Mouse (Mus musculus) hindbrain, embryonic 14.5 days (tissue): ENCODE results near the gene Kifc1. TPM values are rescaled to one million over a fixed set of nuclear protein-coding genes. Genes with fewer than 3 reads are reported as not detected.

ENCODE experiments used
- ATAC-seq: fragments of 200-750 bp; cut with Nextera tagmentation; 2 replicates; pipeline ENCODE4 v1.8.0; 2017; ENCODE audit warnings: moderate number of reproducible peaks, mild to moderate bottlenecking, moderate TSS enrichment, moderate library complexity; ENCODE audit not compliant: low FRiP score
- DNase-seq: peaks from one replicate; pipeline ENCODE4 v3.0.0-alpha.2; 2015; ENCODE audit warnings: low spot score
- H3K27ac ChIP-seq: fragments of 300-500 bp; sonication (generic); 2 replicates; pipeline ENCODE4 v1.5.1; 2014; ENCODE audit warnings: mild to moderate bottlenecking, moderate library complexity
- H3K27me3 ChIP-seq: fragments of 300-500 bp; sonication (generic); 2 replicates; pipeline ENCODE4 v1.6.1; 2014; ENCODE audit warnings: mild to moderate bottlenecking, low read length, mixed read lengths; ENCODE audit not compliant: control insufficient read depth, insufficient read depth
- H3K36me3 ChIP-seq: fragments of 300-500 bp; sonication (generic); replicated peaks from 2 replicates; pipeline ENCODE4 v1.6.1; 2014; ENCODE audit not compliant: control insufficient read depth, insufficient read depth
- H3K4me1 ChIP-seq: fragments of 300-500 bp; sonication (generic); replicated peaks from 2 replicates; pipeline ENCODE4 v1.6.1; 2014; ENCODE audit warnings: antibody characterized with exemption, low read length, mixed read lengths; ENCODE audit not compliant: control insufficient read depth, insufficient read depth
- H3K4me2 ChIP-seq: fragments of 300-500 bp; sonication (generic); replicated peaks from 2 replicates; pipeline ENCODE4 v1.6.1; 2014; ENCODE audit warnings: mild to moderate bottlenecking, moderate library complexity
- H3K4me3 ChIP-seq: fragments of 300-500 bp; sonication (generic); replicated peaks from 2 replicates; pipeline ENCODE4 v1.5.1; 2014; ENCODE audit warnings: mild to moderate bottlenecking, low read length
- H3K9ac ChIP-seq: fragments of 300-500 bp; sonication (generic); 2 replicates; pipeline ENCODE4 v1.6.1; 2014
- H3K9me3 ChIP-seq: fragments of 300-500 bp; sonication (generic); 2 replicates; pipeline ENCODE4 v1.6.1; 2016; ENCODE audit warnings: low read length; ENCODE audit not compliant: control insufficient read depth
- WGBS: fragments of 180-500 bp; shearing (Covaris S2); extraction: QIAGEN DNeasy Blood & Tissue Kit; methylation state at CpG from one replicate; pipeline ENCODE4 v1.1.7; 2014; 5-methylcytosine and 5-hydroxymethylcytosine counted together
- polyA plus RNA-seq: library from polyadenylated mRNA; unstranded; fragments of >200 nt; fragmentation: Nextera tagmentation; extraction: Ambion mirVana; gene quantifications from 2 replicates; pipeline ENCODE4 v1.2.1, GENCODE M21; 2014

The Kifc1 gene
- 1.7 and 1.8 TPM in 2 replicates for polyA plus RNA-seq

GRCm38 (mm10) chr17:33890533-33891059 lies at the start of gene Kifc1:
TSS of gene Kifc1 (minus strand) at chr17:33890661.
- WGBS: 0% methylated on average over 44 of the region's 49 CpGs
- Histone ChIP-seq H3K4me2 (peak within 1 kb of the TSS; percentile 70), H3K9me3 (no peaks in the 10 kb centered on the region), H3K4me1 (0 out of 2 replicates have a peak, but pooled peaks cover 4% of the 10 kb centered on the region), H3K4me3 (peak within 1 kb of the TSS; percentile 56), H3K9ac (peak within 1 kb of the TSS; percentile 52), H3K27ac (no peak within 1 kb of the TSS), H3K27me3 (no peaks in the 10 kb centered on the region), H3K36me3 (no peaks in the 10 kb centered on the region)
- DNase-seq: peak; percentile 100
- ATAC-seq: peak; percentile 99

GRCm38 (mm10) chr17:33938783-33939182 lies 48.3 kb upstream of the Kifc1 start:
- Histone ChIP-seq H3K27me3 (no peaks in the 10 kb centered on the region), H3K4me2 (0 out of 2 replicates have a peak overlapping the region, but pooled peaks have one; percentile 84), H3K27ac (no peak overlapping the region), H3K36me3 (peaks cover 50% of the 10 kb centered on the region), H3K4me1 (peaks cover 16% of the 10 kb centered on the region), H3K9ac (no peak overlapping the region), H3K9me3 (no peaks in the 10 kb centered on the region), H3K4me3 (no peak overlapping the region)
- ATAC-seq (no peak), DNase-seq (no peak)
- 83% methylated on average over 11 of the region's 11 CpGs for WGBS

DNA sequence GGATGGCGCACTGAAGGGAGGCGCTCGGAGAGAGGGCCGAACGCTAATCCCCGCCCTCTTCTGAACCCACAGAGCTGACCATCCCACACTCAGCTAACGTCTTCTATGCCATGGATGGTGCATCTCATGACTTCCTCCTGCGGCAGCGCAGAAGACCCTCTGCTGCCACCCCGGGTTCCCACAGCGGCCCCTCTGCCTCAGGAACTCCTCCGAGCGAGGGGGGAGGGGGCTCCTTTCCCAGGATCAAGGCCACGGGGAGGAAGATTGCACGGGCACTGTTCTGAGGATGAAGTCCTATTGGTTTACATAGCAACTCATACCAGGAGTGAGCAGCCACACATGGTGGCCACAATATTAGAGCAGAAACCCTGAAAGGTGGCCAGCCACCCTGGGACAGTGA lies 46.5 kb upstream of the Kifc1 start:
- Histone ChIP-seq H3K9ac (no peak overlapping the region), H3K27me3 (no peaks in the 10 kb centered on the region), H3K4me3 (no peak overlapping the region), H3K4me2 (no peak overlapping the region), H3K36me3 (peaks cover 52% of the 10 kb centered on the region), H3K9me3 (no peaks in the 10 kb centered on the region), H3K27ac (no peak overlapping the region), H3K4me1 (peaks cover 16% of the 10 kb centered on the region)
- DNase-seq: no peak
- 85% methylated on average over 15 of the region's 15 CpGs for WGBS
- ATAC-seq: no peak

DNA sequence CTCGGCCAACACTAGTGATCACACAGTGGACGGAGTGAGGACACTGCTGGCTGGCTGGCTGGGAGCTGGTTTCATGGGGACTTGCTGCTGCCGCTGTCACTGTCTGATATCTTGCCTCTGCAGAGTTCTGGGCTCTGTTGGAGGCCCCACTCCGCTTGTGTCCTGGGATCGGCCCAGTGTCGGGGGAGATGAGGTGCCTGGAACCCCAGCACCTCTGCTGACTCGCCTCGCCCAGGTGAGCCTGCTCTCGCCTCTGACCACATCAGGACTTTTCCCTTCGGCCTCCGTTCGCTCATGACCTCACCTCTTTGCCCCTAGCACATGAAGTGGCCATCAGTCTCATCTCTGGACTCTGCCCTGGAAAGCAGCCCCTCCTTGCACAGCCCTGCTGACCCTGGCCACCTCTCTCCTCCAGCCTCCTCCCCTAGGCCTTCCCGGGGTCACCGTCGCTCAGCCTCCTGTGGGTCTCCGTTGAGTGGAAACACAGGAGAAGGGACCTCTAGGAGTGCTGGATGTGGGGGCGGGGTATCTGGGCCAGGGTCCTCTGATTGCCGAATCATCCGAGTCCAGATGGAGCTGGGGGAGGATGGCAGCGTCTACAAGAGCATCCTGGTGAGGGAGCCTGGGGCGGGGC lies 45.1 kb upstream of the Kifc1 start:
- Histone ChIP-seq H3K27me3 (no peaks in the 10 kb centered on the region), H3K4me3 (no peak overlapping the region), H3K4me1 (peaks cover 18% of the 10 kb centered on the region), H3K9me3 (no peaks in the 10 kb centered on the region), H3K36me3 (peaks cover 52% of the 10 kb centered on the region), H3K27ac (no peak overlapping the region), H3K9ac (no peak overlapping the region), H3K4me2 (no peak overlapping the region)
- WGBS: 89% methylated on average over 21 of the region's 21 CpGs
- no peak for DNase-seq
- no peak for ATAC-seq

GRCm38 (mm10) chr17:33932970-33933369 lies 42.5 kb upstream of the Kifc1 start:
- Histone ChIP-seq H3K27ac (no peak overlapping the region), H3K4me1 (peaks cover 19% of the 10 kb centered on the region), H3K4me3 (no peak overlapping the region), H3K36me3 (peaks cover 48% of the 10 kb centered on the region), H3K27me3 (no peaks in the 10 kb centered on the region), H3K4me2 (no peak overlapping the region), H3K9me3 (no peaks in the 10 kb centered on the region), H3K9ac (no peak overlapping the region)
- DNase-seq (no peak), ATAC-seq (no peak)
- WGBS: 92% methylated on average over 15 of the region's 15 CpGs

- DNase-seq: no peak
- Histone ChIP-seq H3K27me3 (no peaks in the 10 kb centered on the region), H3K9me3 (no peaks in the 10 kb centered on the region), H3K4me2 (no peak overlapping the region), H3K4me1 (peaks cover 20% of the 10 kb centered on the region), H3K9ac (no peak overlapping the region), H3K36me3 (peaks cover 51% of the 10 kb centered on the region), H3K4me3 (no peak overlapping the region), H3K27ac (no peak overlapping the region)
- WGBS: 86% methylated on average over 14 of the region's 14 CpGs
- no peak for ATAC-seq
Measured at GRCm38 (mm10) chr17:33932448-33932847, 42.0 kb upstream of the Kifc1 start.

- H3K27ac ChIP-seq: no peak overlapping the region
- DNase-seq: no peak
- no peak overlapping the region for H3K4me3 ChIP-seq
- H3K9ac ChIP-seq: no peak overlapping the region
- peaks cover 20% of the 10 kb centered on the region for H3K4me1 ChIP-seq
- WGBS: 92% methylated on average over 11 of the region's 11 CpGs
- ATAC-seq: no peak
- peaks cover 50% of the 10 kb centered on the region for H3K36me3 ChIP-seq
- no peaks in the 10 kb centered on the region for H3K27me3 ChIP-seq
- no peak overlapping the region for H3K4me2 ChIP-seq
- H3K9me3 ChIP-seq: no peaks in the 10 kb centered on the region
Measured at GRCm38 (mm10) chr17:33931947-33932346, 41.5 kb upstream of the Kifc1 start.

DNA sequence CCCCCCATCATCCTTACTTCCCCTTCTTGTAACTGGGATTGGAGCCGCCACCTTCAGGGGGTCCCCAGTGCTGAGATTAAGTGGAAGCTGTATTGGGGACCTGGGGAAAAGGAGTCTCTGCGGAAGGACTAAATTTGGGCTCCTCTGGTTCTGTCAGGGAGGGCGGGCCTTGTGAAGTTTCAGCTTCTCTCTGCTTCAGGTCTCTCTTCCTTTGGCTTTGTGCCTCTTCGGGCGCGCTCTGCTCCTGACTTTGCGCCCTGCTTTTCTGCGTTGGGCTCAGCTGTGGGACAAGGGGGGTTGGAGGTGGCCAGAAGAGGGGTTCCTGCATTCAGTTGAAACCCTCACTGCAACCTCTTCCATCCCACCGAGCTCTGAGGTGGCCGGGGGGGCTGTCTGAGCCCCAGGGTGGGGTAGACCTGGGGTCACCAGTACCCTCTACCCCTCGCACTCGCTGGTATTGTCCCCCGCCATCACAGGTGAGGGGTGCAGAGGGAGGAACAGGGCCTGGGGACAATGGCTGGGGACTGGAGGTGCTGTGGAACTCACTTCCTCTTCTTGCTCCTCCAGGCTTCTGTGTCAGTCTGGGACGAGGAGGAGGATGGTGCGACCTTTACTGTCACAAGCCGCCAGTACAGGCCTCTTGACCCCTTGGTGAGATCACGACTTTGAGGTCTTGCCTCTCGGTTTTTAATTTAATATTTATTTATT lies 40.9 kb upstream of the Kifc1 start:
- Histone ChIP-seq H3K36me3 (peaks cover 45% of the 10 kb centered on the region), H3K9ac (peak overlapping the region; percentile 88), H3K4me3 (peak overlapping the region; percentile 73), H3K4me1 (peaks cover 20% of the 10 kb centered on the region), H3K4me2 (peak overlapping the region; percentile 98), H3K9me3 (no peaks in the 10 kb centered on the region), H3K27ac (no peak overlapping the region), H3K27me3 (no peaks in the 10 kb centered on the region)
- ATAC-seq (no peak), DNase-seq (no peak)
- WGBS: 40% methylated on average over 18 of the region's 18 CpGs

DNA sequence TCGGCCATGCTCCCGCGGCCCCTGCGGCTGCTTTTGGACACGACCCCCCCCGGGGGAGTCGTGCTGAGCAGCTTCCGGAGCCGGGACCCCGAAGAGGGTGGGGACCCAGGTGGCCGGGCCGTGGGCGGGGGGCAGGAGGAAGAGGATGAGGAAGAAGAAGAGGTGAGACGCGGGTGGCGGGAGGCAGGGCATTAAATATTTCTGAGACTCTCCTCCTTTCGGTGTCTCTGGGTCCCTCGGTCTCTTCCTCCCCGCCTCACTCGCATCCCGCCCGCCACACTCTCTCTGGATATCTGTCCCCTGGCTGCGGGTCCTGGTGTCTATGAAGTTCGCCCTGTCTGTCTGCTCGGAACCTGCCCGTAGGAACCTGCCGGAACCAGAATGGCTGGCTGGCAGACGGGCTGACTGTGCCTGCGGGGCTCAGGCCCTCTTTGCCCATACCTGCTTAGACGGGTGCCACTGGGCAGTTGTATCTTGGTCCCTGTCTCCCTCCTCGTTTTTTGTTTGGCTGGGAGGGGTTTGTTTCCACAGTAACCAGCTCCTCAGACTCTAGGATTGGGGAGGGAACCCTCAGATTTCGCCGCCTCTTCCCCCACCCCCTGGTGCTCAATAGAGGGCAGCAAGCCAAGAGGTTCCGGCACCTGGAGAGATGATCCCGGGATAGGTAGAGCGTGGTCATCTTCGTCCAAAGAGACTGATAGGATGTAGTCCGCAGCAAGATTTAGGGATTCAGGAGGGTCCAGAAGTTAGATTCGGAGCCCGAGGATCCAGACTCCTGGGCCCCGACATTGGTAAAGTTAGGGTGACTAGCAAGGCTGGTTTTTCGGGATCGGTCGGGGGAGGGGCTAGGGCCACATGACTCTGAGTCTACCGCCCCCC lies 40.1 kb upstream of the Kifc1 start:
- under 1% methylated on average over 43 of the region's 45 CpGs for WGBS
- H3K9ac ChIP-seq: peak overlapping the region; percentile 88
- peaks cover 20% of the 10 kb centered on the region for H3K4me1 ChIP-seq
- peak overlapping the region; percentile 97 for H3K27ac ChIP-seq
- H3K4me2 ChIP-seq: peak overlapping the region; percentile 98
- H3K9me3 ChIP-seq: no peaks in the 10 kb centered on the region
- DNase-seq (no peak), ATAC-seq (no peak)
- H3K36me3 ChIP-seq: peaks cover 39% of the 10 kb centered on the region
- H3K27me3 ChIP-seq: no peaks in the 10 kb centered on the region
- H3K4me3 ChIP-seq: peak overlapping the region; percentile 73
